Mouse (Mus musculus) midbrain, embryonic 15.5 days (tissue): ENCODE measurements around the gene Morc3. TPM values are rescaled to one million over a fixed set of nuclear protein-coding genes. Genes with fewer than 3 reads are reported as not detected.

Experiments used
- ATAC-seq: fragments of 200-750 bp; cut with Nextera tagmentation; replicated peaks from 2 replicates; pipeline ENCODE4 v1.8.0; 2017; ENCODE audit warnings: moderate TSS enrichment
- H3K27ac ChIP-seq: fragments of 300-500 bp; sonication (generic); 2 replicates; pipeline ENCODE4 v1.5.1; 2015; ENCODE audit warnings: mild to moderate bottlenecking, inconsistent platforms
- H3K27me3 ChIP-seq: fragments of 300-500 bp; sonication (generic); replicated peaks from 2 replicates; pipeline ENCODE4 v1.6.1; 2015; ENCODE audit warnings: inconsistent platforms
- H3K36me3 ChIP-seq: fragments of 300-500 bp; sonication (generic); replicated peaks from 2 replicates; pipeline ENCODE4 v1.6.1; 2015; ENCODE audit warnings: inconsistent platforms
- H3K4me1 ChIP-seq: fragments of 300-500 bp; sonication (generic); 2 replicates; pipeline ENCODE4 v1.6.1; 2015; ENCODE audit warnings: inconsistent platforms
- H3K4me2 ChIP-seq: fragments of 300-500 bp; sonication (generic); 2 replicates; pipeline ENCODE4 v1.6.1; 2015; ENCODE audit warnings: inconsistent platforms, mild to moderate bottlenecking, moderate library complexity
- H3K4me3 ChIP-seq: fragments of 300-500 bp; sonication (generic); 2 replicates; pipeline ENCODE4 v1.5.1; 2015; ENCODE audit warnings: mild to moderate bottlenecking, inconsistent platforms
- H3K9ac ChIP-seq: fragments of 300-500 bp; sonication (generic); 2 replicates; pipeline ENCODE4 v1.6.1; 2015; ENCODE audit warnings: mild to moderate bottlenecking, inconsistent platforms
- H3K9me3 ChIP-seq: fragments of 300-500 bp; sonication (generic); 2 replicates; pipeline ENCODE4 v1.6.1; 2016; ENCODE audit warnings: inconsistent platforms
- WGBS: fragments of 180-500 bp; shearing (Covaris S2); methylation state at CpG from one replicate; pipeline ENCODE4 v1.1.7; 2015; ENCODE audit warnings: mixed read lengths; 5-methylcytosine and 5-hydroxymethylcytosine counted together
- polyA plus RNA-seq: library from polyadenylated mRNA; unstranded; fragments of >200 nt; fragmentation: Nextera tagmentation; extraction: Ambion mirVana; gene quantifications from 2 replicates; pipeline ENCODE4 v1.2.1, GENCODE M21; 2015

Morc3 gene
- polyA plus RNA-seq, result 32.8 and 34.1 TPM in 2 replicates

GRCm38 (mm10) chr16:93831627-93832395, at the start of gene Morc3:
Gene Morc3 (plus strand): TSS chr16:93832121.
- Histone ChIP-seq H3K9me3 (no peaks in the 10 kb centered on the region), H3K4me1 (peaks cover 18% of the 10 kb centered on the region), H3K9ac (peak within 1 kb of the TSS; percentile 84), H3K4me2 (peak within 1 kb of the TSS; percentile 88), H3K36me3 (no peaks in the 10 kb centered on the region), H3K4me3 (peak within 1 kb of the TSS; percentile 88), H3K27ac (peak within 1 kb of the TSS; percentile 93), H3K27me3 (peaks cover 6% of the 10 kb centered on the region; the same call in 1 of the 2 replicates)
- peak; percentile 96 for ATAC-seq
- WGBS, result 12% methylated on average over 55 of the region's 55 CpGs

- Histone ChIP-seq H3K9me3 (no peaks in the 10 kb centered on the region), H3K9ac (no peak overlapping the region), H3K4me3 (no peak overlapping the region), H3K36me3 (peaks cover 27% of the 10 kb centered on the region), H3K4me1 (no peaks in the 10 kb centered on the region), H3K27ac (no peak overlapping the region), H3K4me2 (no peak overlapping the region), H3K27me3 (no peaks in the 10 kb centered on the region)
- no peak for ATAC-seq
- 93% methylated on average over 7 of the region's 7 CpGs for WGBS
Observed at GRCm38 (mm10) chr16:93784175-93784574, 47.7 kb upstream of the Morc3 start.

GRCm38 (mm10) chr16:93785805-93786204, 46.1 kb upstream of the Morc3 start:
- no peak overlapping the region for H3K4me3 ChIP-seq
- peak; percentile 78 for ATAC-seq
- 4% methylated on average over 9 of the region's 9 CpGs for WGBS
- H3K4me2 ChIP-seq, result no peak overlapping the region
- peaks cover 22% of the 10 kb centered on the region for H3K36me3 ChIP-seq
- no peaks in the 10 kb centered on the region for H3K27me3 ChIP-seq
- no peak overlapping the region for H3K27ac ChIP-seq
- H3K4me1 ChIP-seq, result no peaks in the 10 kb centered on the region
- no peaks in the 10 kb centered on the region for H3K9me3 ChIP-seq
- no peak overlapping the region for H3K9ac ChIP-seq

- Histone ChIP-seq H3K4me2 (no peak overlapping the region), H3K4me1 (no peaks in the 10 kb centered on the region), H3K27ac (no peak overlapping the region), H3K36me3 (peaks cover 15% of the 10 kb centered on the region), H3K4me3 (no peak overlapping the region), H3K27me3 (no peaks in the 10 kb centered on the region), H3K9ac (no peak overlapping the region), H3K9me3 (no peaks in the 10 kb centered on the region)
- 91% methylated on average over 4 of the region's 4 CpGs for WGBS
- ATAC-seq, result no peak
Observed at GRCm38 (mm10) chr16:93788388-93788787, 43.5 kb upstream of the Morc3 start.

- Histone ChIP-seq H3K4me2 (no peak overlapping the region), H3K27ac (no peak overlapping the region), H3K9ac (no peak overlapping the region), H3K4me3 (no peak overlapping the region), H3K4me1 (no peaks in the 10 kb centered on the region), H3K9me3 (no peaks in the 10 kb centered on the region), H3K36me3 (peaks cover 13% of the 10 kb centered on the region), H3K27me3 (no peaks in the 10 kb centered on the region)
- no peak for ATAC-seq
- WGBS, result 96% methylated on average over 8 of the region's 8 CpGs
Observed at GRCm38 (mm10) chr16:93788881-93789280, 43.0 kb upstream of the Morc3 start.

GRCm38 (mm10) chr16:93789971-93790755, 41.8 kb upstream of the Morc3 start:
- 29% methylated on average over 5 of the region's 5 CpGs for WGBS
- Histone ChIP-seq H3K9me3 (no peaks in the 10 kb centered on the region), H3K27ac (0 out of 2 replicates have a peak overlapping the region, but pooled peaks have one; percentile 56), H3K9ac (no peak overlapping the region), H3K27me3 (no peaks in the 10 kb centered on the region), H3K36me3 (peaks cover 11% of the 10 kb centered on the region), H3K4me2 (no peak overlapping the region), H3K4me1 (no peaks in the 10 kb centered on the region), H3K4me3 (no peak overlapping the region)
- ATAC-seq, result 0 out of 2 replicates have a peak, but pooled peaks have one; percentile 27

GRCm38 (mm10) chr16:93792981-93793630, 38.8 kb upstream of the Morc3 start:
- Histone ChIP-seq H3K27ac (no peak overlapping the region), H3K4me3 (no peak overlapping the region), H3K9ac (no peak overlapping the region), H3K4me2 (no peak overlapping the region), H3K36me3 (peaks cover 13% of the 10 kb centered on the region), H3K9me3 (no peaks in the 10 kb centered on the region), H3K4me1 (no peaks in the 10 kb centered on the region), H3K27me3 (no peaks in the 10 kb centered on the region)
- no peak for ATAC-seq
- 69% methylated on average over 15 of the region's 15 CpGs for WGBS

- ATAC-seq, result no peak
- no peak overlapping the region for H3K27ac ChIP-seq
- H3K4me2 ChIP-seq, result no peak overlapping the region
- H3K4me3 ChIP-seq, result no peak overlapping the region
- H3K36me3 ChIP-seq, result peaks cover 13% of the 10 kb centered on the region
- no peak overlapping the region for H3K9ac ChIP-seq
- H3K4me1 ChIP-seq, result no peaks in the 10 kb centered on the region
- no peaks in the 10 kb centered on the region for H3K9me3 ChIP-seq
- no peaks in the 10 kb centered on the region for H3K27me3 ChIP-seq
- WGBS, result 76% methylated on average over 5 of the region's 5 CpGs
Observed at GRCm38 (mm10) chr16:93794845-93795244, 37.1 kb upstream of the Morc3 start.

- WGBS, result 96% methylated on average over 5 of the region's 5 CpGs
- Histone ChIP-seq H3K27ac (no peak overlapping the region), H3K27me3 (no peaks in the 10 kb centered on the region), H3K4me1 (no peaks in the 10 kb centered on the region), H3K9me3 (no peaks in the 10 kb centered on the region), H3K4me3 (no peak overlapping the region), H3K36me3 (peaks cover 16% of the 10 kb centered on the region), H3K9ac (no peak overlapping the region), H3K4me2 (no peak overlapping the region)
- ATAC-seq, result no peak
Observed at GRCm38 (mm10) chr16:93795391-93795790, 36.5 kb upstream of the Morc3 start.

GRCm38 (mm10) chr16:93797021-93797840, 34.7 kb upstream of the Morc3 start:
- Histone ChIP-seq H3K27ac (no peak overlapping the region), H3K9me3 (no peaks in the 10 kb centered on the region), H3K4me1 (no peaks in the 10 kb centered on the region), H3K4me2 (no peak overlapping the region), H3K27me3 (no peaks in the 10 kb centered on the region), H3K36me3 (peaks cover 25% of the 10 kb centered on the region), H3K4me3 (no peak overlapping the region), H3K9ac (no peak overlapping the region)
- no peak for ATAC-seq
- WGBS, result 84% methylated on average over 12 of the region's 12 CpGs

- 90% methylated on average over 11 of the region's 11 CpGs for WGBS
- Histone ChIP-seq H3K36me3 (peaks cover 24% of the 10 kb centered on the region), H3K4me3 (no peak overlapping the region), H3K9me3 (no peaks in the 10 kb centered on the region), H3K4me2 (no peak overlapping the region), H3K27me3 (no peaks in the 10 kb centered on the region), H3K9ac (no peak overlapping the region), H3K4me1 (no peaks in the 10 kb centered on the region), H3K27ac (no peak overlapping the region)
- no peak for ATAC-seq
Observed at GRCm38 (mm10) chr16:93797841-93798492, 34.0 kb upstream of the Morc3 start.
